Mouse (Mus musculus) layer of hippocampus, postnatal 36 days (tissue): ENCODE results near the gene Gm3512. TPM values are rescaled to one million over a fixed set of nuclear protein-coding genes. Genes with fewer than 3 reads are reported as not detected.
"Not testable (repeated sequence)": the region's sequence is repeated elsewhere in the genome, so short reads cannot be mapped to it uniquely, and the experiment has no call there.

Experiments
- DNase-seq, 2 experiments: peaks; one replicate each; pipeline ENCODE4 v3.0.0; 2022
- total RNA-seq, 2 experiments: library from RNA; stranded (reverse); gene quantifications; 2 replicates each; pipeline ENCODE4 v1.2.3; 2021

Gm3512 gene
- 1 to 10 TPM; 1.3 to 1.7 TPM for total RNA-seq

DNA sequence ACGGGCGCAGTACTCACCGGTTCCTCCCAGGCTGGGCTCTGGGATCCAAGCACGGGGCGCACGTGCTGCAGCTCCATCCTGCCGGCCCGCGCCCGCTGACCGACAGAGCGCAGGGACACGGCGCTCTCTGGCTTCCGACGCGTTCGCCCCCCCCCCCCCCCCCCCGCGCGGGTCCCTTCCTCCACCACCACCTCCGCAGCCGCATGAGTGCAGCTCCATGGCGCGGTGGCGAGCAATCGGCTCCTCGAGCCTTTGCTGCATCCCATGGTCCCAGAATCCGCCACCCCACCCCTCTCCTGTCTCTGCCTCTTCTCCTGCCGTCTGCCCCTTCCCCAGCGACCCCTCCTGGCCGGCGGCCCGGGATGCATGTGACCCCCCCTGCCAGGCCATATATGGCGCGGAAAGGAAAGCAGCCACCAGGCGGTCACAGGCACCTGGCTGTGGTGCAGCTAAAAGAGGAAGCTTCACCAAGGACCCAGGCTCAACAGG lies at the start of gene Gm3512:
TSS of gene Gm3512 (minus strand) at position 51 of the 489 bp plus-strand sequence.
- not testable (repeated sequence) for DNase-seq

DNA sequence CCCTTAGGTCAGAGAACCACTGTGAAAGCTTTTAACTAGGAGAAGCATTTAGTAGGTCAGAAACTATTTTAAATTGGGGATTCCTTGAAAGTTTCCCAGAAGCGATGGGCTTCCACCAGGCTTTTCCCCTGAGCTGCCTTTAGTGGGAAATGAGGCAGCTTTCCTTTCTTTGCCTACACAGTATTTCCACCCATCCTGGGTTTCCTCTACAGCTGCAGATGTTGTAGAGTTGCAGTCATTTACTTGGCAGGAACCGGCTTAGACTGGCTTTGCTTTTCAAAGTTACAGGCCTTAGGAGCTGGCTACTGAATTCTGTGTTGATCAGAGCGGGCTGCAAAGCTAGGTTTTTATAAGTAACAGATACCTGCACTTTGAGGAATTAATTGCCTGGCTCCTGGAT lies 25.7 kb upstream of the Gm3512 start:
- peak; percentile 1 to 3 for DNase-seq

DNA sequence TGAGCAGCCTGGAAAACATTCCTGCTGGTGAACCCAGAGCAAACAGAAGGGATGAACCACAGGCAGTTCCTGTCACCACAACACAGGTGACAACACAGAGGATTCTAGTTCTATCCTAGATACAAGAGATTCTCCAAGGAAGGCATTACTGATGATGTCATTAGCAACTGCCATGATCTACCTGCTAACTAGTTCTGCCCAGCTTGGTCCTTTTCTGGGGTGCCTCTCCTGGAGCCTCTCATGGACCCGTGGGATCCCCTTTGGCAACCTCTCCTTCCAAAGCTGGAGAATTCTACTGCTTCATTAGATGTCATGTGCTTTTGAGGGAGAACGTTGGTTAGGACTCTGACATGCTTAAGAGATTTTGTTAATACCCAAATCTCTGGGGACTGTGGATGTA lies 20.1 kb upstream of the Gm3512 start, which contains the start of gene Gm16434:
TSS of gene Gm16434 (minus strand) at position 101 of the 400 bp plus-strand sequence.
- not testable (repeated sequence) for DNase-seq

DNA sequence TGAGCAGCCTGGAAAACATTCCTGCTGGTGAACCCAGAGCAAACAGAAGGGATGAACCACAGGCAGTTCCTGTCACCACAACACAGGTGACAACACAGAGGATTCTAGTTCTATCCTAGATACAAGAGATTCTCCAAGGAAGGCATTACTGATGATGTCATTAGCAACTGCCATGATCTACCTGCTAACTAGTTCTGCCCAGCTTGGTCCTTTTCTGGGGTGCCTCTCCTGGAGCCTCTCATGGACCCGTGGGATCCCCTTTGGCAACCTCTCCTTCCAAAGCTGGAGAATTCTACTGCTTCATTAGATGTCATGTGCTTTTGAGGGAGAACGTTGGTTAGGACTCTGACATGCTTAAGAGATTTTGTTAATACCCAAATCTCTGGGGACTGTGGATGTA lies 49.0 kb downstream of the Gm3512 start, which contains the start of gene Gm6676:
TSS of gene Gm6676 (minus strand) at position 101 of the 400 bp plus-strand sequence.
- not testable (repeated sequence) for DNase-seq

DNA sequence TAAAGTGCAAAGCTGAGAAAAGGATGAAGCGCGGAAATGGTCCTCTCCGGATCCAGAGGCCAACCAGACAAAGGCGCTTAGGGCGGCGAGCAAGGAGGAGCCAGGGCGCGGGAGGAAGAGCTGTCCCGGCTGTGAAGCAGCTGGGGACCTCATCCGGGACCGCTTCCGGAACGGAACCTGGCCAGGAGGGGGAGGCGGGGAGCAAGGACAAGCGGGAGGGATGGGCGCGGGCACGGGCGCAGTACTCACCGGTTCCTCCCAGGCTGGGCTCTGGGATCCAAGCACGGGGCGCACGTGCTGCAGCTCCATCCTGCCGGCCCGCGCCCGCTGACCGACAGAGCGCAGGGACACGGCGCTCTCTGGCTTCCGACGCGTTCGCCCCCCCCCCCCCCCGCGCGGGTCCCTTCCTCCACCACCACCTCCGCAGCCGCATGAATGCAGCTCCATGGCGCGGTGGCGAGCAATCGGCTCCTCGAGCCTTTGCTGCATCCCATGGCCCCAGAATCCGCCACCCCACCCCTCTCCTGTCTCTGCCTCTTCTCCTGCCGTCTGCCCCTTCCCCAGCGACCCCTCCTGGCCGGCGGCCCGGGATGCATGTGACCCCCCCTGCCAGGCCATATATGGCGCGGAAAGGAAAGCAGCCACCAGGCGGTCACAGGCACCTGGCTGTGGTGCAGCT lies 69.1 kb downstream of the Gm3512 start:
- peak; percentile 2 to 5 for DNase-seq

Other genes with a start within 250 kb of the Gm3512 start
- not detected for gene Gm6356, start 200.7 kb downstream of the Gm3512 start, total RNA-seq
- gene Gm10406, start 147.1 kb downstream of the Gm3512 start, total RNA-seq, result under 1 TPM; 0.22 to 0.66 TPM
- not detected for gene Gm3685, start 129.6 kb downstream of the Gm3512 start, total RNA-seq
- gene Gm3696, start 73.9 kb downstream of the Gm3512 start, total RNA-seq, result 1 to 10 TPM; 2.2 to 5.1 TPM
- gene Gm6676, start 49.1 kb downstream of the Gm3512 start, total RNA-seq, result not detected
- not detected for gene Gm16434, start 20.0 kb upstream of the Gm3512 start, total RNA-seq
- gene Gm3727, start 90.2 kb upstream of the Gm3512 start, total RNA-seq, result not detected
- gene Gm3739, start 140.5 kb upstream of the Gm3512 start, total RNA-seq, result 1 to 10 TPM in 1 of 2 experiments, under 1 TPM in 1; 0.30 to 1.2 TPM
- gene Gm5797, start 157.9 kb upstream of the Gm3512 start, total RNA-seq, result not detected
- gene Gm8374, start 190.6 kb upstream of the Gm3512 start, total RNA-seq, result not detected